16 mouse cellular contexts compared by ENCODE assay signal in the genomic region with DNA sequence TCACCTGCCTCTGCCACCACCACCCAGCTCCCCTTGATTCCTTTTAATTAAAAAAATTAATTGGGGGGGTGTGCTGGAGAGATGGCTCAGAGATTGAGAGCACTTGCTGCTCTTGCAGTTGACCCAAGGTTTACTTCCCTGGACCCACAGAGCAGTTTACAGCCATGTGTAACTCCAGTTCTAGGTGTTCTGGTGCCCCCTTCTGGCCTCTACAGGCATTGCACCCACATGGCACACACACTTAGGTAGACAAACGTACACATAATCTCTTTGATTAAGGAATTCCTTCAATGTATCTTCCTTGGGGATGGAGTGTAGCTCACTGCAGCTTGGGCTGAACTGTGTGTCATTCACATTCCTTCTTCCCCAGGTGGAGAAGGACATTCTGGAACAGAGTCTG. TPM values are rescaled to one million over a fixed set of nuclear protein-coding genes. Genes with fewer than 3 reads are reported as not detected.
DNase-seq lines count a peak whose midpoint lies in the region; ATAC-seq and TF ChIP-seq lines count a peak whose summit lies in the region.
"Had no signal": no experiment of that assay in that cellular context is flagged by ENCODE, and none has a peak within 500 bp of the region (broad histone marks: within the 10 kb centered on the region; RNA-seq: fewer than 3 reads in every experiment).

No protein-coding gene starts in this region.

- no peak overlapping the region for H3K4me3 ChIP-seq in gastrocnemius, adult 2 months
- H3K4me3 ChIP-seq in liver, adult 2 months (ENCODE audit: insufficient read depth, low read depth, low read length) = no peak overlapping the region
- no peak overlapping the region for H3K4me3 ChIP-seq in liver, embryonic 11.5 days (ENCODE audit: low read depth, low read length)
- H3K4me3 ChIP-seq in ES-E14 (ENCODE audit: insufficient read depth in 1 of 2, low read depth in 1 of 2, low read length in 2 of 2, poor library complexity in 1 of 2, severe bottlenecking in 1 of 2) = no peak overlapping the region
- no peak overlapping the region for H3K4me3 ChIP-seq in liver, postnatal 0 days (ENCODE audit: low read depth, low read length)
- H3K4me3 ChIP-seq: lung, embryonic 15.5 days had no signal

- H3K4me1 ChIP-seq in liver, adult 2 months (ENCODE audit: control insufficient read depth, insufficient read depth, low read length) = no peaks in the 10 kb centered on the region
- no peaks in the 10 kb centered on the region for H3K4me1 ChIP-seq in liver, embryonic 11.5 days (replicated peaks; ENCODE audit: control insufficient read depth, insufficient read depth, low read length)
- no peaks in the 10 kb centered on the region for H3K4me1 ChIP-seq in ES-E14 (ENCODE audit: control insufficient read depth in 2 of 2, insufficient read depth in 2 of 2, low read length in 2 of 2, poor library complexity in 1 of 2)
- H3K4me1 ChIP-seq in liver, postnatal 0 days (ENCODE audit: insufficient read depth) = no peaks in the 10 kb centered on the region
- H3K4me1 ChIP-seq: lung, embryonic 15.5 days had no signal

- H3K27ac ChIP-seq in gastrocnemius, adult 2 months = no peak overlapping the region
- no peak overlapping the region for H3K27ac ChIP-seq in liver, adult 2 months (replicated peaks; ENCODE audit: insufficient read depth, low read depth, low read length)
- no peak overlapping the region for H3K27ac ChIP-seq in liver, embryonic 11.5 days (ENCODE audit: low read depth, low read length)
- no peak overlapping the region for H3K27ac ChIP-seq in ES-E14 (ENCODE audit: insufficient read depth, low read depth, low read length, poor library complexity, severe bottlenecking)
- no peak overlapping the region for H3K27ac ChIP-seq in liver, postnatal 0 days (ENCODE audit: low read depth)
- H3K27ac ChIP-seq: lung, embryonic 15.5 days had no signal

- TF ChIP-seq EP300 in liver, postnatal 0 days (IDR thresholded peaks at IDR 0.05; ENCODE audit: low read depth) = no peak

- H3K36me3 ChIP-seq in liver, adult 2 months (ENCODE audit: control insufficient read depth, insufficient read depth, low read length) = no peaks in the 10 kb centered on the region
- no peaks in the 10 kb centered on the region for H3K36me3 ChIP-seq in liver, embryonic 11.5 days (ENCODE audit: control insufficient read depth, insufficient read depth, low read length)
- no peaks in the 10 kb centered on the region for H3K36me3 ChIP-seq in ES-E14 (ENCODE audit: control insufficient read depth, insufficient read depth, low read length, poor library complexity, severe bottlenecking)
- H3K36me3 ChIP-seq in liver, postnatal 0 days (replicated peaks; ENCODE audit: insufficient read depth, low read length) = no peaks in the 10 kb centered on the region
- H3K36me3 ChIP-seq: lung, embryonic 15.5 days had no signal

- no peaks in the 10 kb centered on the region for H3K27me3 ChIP-seq in liver, adult 2 months (ENCODE audit: control insufficient read depth, insufficient read depth, low read length)
- 0 out of 2 replicates have a peak, but pooled peaks cover under 1% of the 10 kb centered on the region for H3K27me3 ChIP-seq in liver, embryonic 11.5 days (replicated peaks; ENCODE audit: control insufficient read depth, insufficient read depth, low read length)
- no peaks in the 10 kb centered on the region for H3K27me3 ChIP-seq in liver, postnatal 0 days (ENCODE audit: insufficient read depth, low read length)
- H3K27me3 ChIP-seq: lung, embryonic 15.5 days had no signal

- TF ChIP-seq CTCF in gastrocnemius, adult 2 months (IDR thresholded peaks at IDR 0.05) = peak; percentile 27; the same call in 1 of the 2 replicates
- TF ChIP-seq CTCF in liver, adult 2 months (IDR thresholded peaks at IDR 0.05; ENCODE audit: low read depth, low read length) = peak; percentile 6; the same call in 1 of the 2 replicates
- TF ChIP-seq CTCF in liver, postnatal 0 days (IDR thresholded peaks at IDR 0.05; ENCODE audit: low read depth) = peak; percentile 59

- 83% methylated on average over 1 of the region's 1 CpGs for WGBS in liver, adult 2 months
- 75% methylated on average over 1 of the region's 1 CpGs for WGBS in liver, embryonic 11.5 days
- WGBS in liver, postnatal 0 days (ENCODE audit: insufficient replicate concordance) = 79% methylated on average over 1 of the region's 1 CpGs

- in situ Hi-C loops in ES-E14 (cut with MboI; ENCODE audit: low sequenced_read_pairs in 2 of 2, unreplicated experiment in 2 of 2) = no loop called here

- TF ChIP-seq POLR2A in liver, adult 2 months (IDR thresholded peaks at IDR 0.05; ENCODE audit: extremely low read depth, insufficient read depth, low read length) = no peak

- H3K9ac ChIP-seq in liver, adult 2 months (ENCODE audit: low read depth, low read length) = no peak overlapping the region
- H3K9ac ChIP-seq in liver, embryonic 11.5 days (ENCODE audit: low read depth, low read length) = no peak overlapping the region
- H3K9ac ChIP-seq in ES-E14 (ENCODE audit: insufficient read depth, low read depth, low read length, poor library complexity, severe bottlenecking) = no peak overlapping the region
- no peak overlapping the region for H3K9ac ChIP-seq in liver, postnatal 0 days (replicated peaks)
- H3K9ac ChIP-seq: lung, embryonic 15.5 days had no signal

- H3K4me2 ChIP-seq in liver, embryonic 11.5 days = no peak overlapping the region
- H3K4me2 ChIP-seq in liver, postnatal 0 days (ENCODE audit: low read depth, low read length) = no peak overlapping the region
- H3K4me2 ChIP-seq: lung, embryonic 15.5 days had no signal

- intact Hi-C loops in gastrocnemius, adult 2 months (cut with DNase I) = no loop called here
- intact Hi-C loops in gastrocnemius, postnatal 14 days (cut with DNase I; ENCODE audit: low total_unique reads) = no loop called here

- no peak for ATAC-seq in liver, embryonic 11.5 days (replicated peaks; ENCODE audit: low FRiP score)
- no peak for ATAC-seq in liver, postnatal 0 days

- no peaks in the 10 kb centered on the region for H3K9me3 ChIP-seq in liver, embryonic 11.5 days (ENCODE audit: control insufficient read depth, low read length)
- no peaks in the 10 kb centered on the region for H3K9me3 ChIP-seq in ES-E14 (ENCODE audit: control insufficient read depth, insufficient read depth, low read depth, low read length)
- H3K9me3 ChIP-seq in liver, postnatal 0 days (ENCODE audit: low read length) = 0 out of 2 replicates have a peak, but pooled peaks cover 3% of the 10 kb centered on the region
- H3K9me3 ChIP-seq: lung, embryonic 15.5 days had no signal

- DNase-seq in gastrocnemius, adult 2 months = no peak
- DNase-seq in gastrocnemius, postnatal 14 days = no peak
- no peak for DNase-seq in liver, adult 2 months (ENCODE audit: extremely low read depth, low read depth, low spot score)
- DNase-seq in liver, embryonic 11.5 days (ENCODE audit: low spot score) = no peak
- peak; percentile 63 for DNase-seq in ES-E14 (ENCODE audit: low read depth, low spot score)
- DNase-seq in liver, postnatal 0 days = no peak
- no peak for DNase-seq in adrenal gland, adult 8-10 months
- DNase-seq in urinary bladder, adult 18-20 months (ENCODE audit: low spot score in 2 of 2) = no peak
- DNase-seq: adrenal gland, postnatal 14 days; cerebellum, postnatal 25 days; heart, postnatal 10 days; layer of hippocampus, postnatal 36 days; right cerebral cortex, postnatal 14 days had no signal

- H3K79me2 ChIP-seq in liver, adult 2 months (ENCODE audit: control insufficient read depth, insufficient read depth, low read length) = no peaks in the 10 kb centered on the region

RNA-seq across cellular contexts. Expression of gene Card14, which starts 17.5 kb away (rescaled TPM):
- total RNA-seq in gastrocnemius, adult 2 months (2021) = under 1 TPM; 0.33 to 0.54 TPM
- total RNA-seq in gastrocnemius, postnatal 14 days (2021) = 1 to 10 TPM in 1 of 2 experiments, under 1 TPM in 1; 0.64 to 1.3 TPM
- 0.09 and 0.20 TPM in 2 replicates for total RNA-seq in liver, adult 2 months (2014; rRNA removed)
- polyA plus RNA-seq in liver, adult 2 months (2012; rRNA removed) = 0.10 and 0.22 TPM in 2 replicates
- polyA plus RNA-seq in liver, embryonic 11.5 days (2014; fragmentation: Nextera tagmentation; extraction: Ambion mirVana) = 0.32 and 0.37 TPM in 2 replicates
- 0.22 and 0.58 TPM in 2 replicates for total RNA-seq in ES-E14 (2012; rRNA removed)
- polyA plus RNA-seq in liver, postnatal 0 days (2015; fragmentation: Nextera tagmentation; extraction: Ambion mirVana) = 0.06 and 0.09 TPM in 2 replicates
- total RNA-seq in adrenal gland, adult 8-10 months (2022) = 1 to 10 TPM in 1 of 4 experiments, under 1 TPM in 3; 0.12 to 1.1 (median 0.75) TPM
- total RNA-seq: granulocyte monocyte progenitor cell, adult 5-6 weeks had no signal
- polyA plus RNA-seq: C2C12 had no signal

RNA-seq across cellular contexts. Expression of gene Eif4a3, which starts 25.2 kb away (rescaled TPM):
- 10 to 100 TPM; 42.1 to 51.6 TPM for total RNA-seq in gastrocnemius, adult 2 months (2021)
- 10 to 100 TPM; 43.8 to 52.4 TPM for total RNA-seq in gastrocnemius, postnatal 14 days (2021)
- 57.3 and 64.2 TPM in 2 replicates for total RNA-seq in liver, adult 2 months (2014; rRNA removed)
- polyA plus RNA-seq in liver, adult 2 months (2012; rRNA removed) = 49.8 and 61.5 TPM in 2 replicates
- polyA plus RNA-seq in liver, embryonic 11.5 days (2014; fragmentation: Nextera tagmentation; extraction: Ambion mirVana) = 403 and 404 TPM in 2 replicates
- 337 and 400 TPM in 2 replicates for total RNA-seq in ES-E14 (2012; rRNA removed)
- polyA plus RNA-seq in liver, postnatal 0 days (2015; fragmentation: Nextera tagmentation; extraction: Ambion mirVana) = 119 and 125 TPM in 2 replicates
- total RNA-seq in adrenal gland, adult 8-10 months (2022) = 100 to 1,000 TPM; 130 to 147 (median 132) TPM

RNA-seq across cellular contexts. Expression of gene Sgsh, which starts 30.3 kb away (rescaled TPM):
- 1 to 10 TPM; 2.7 to 3.0 TPM for total RNA-seq in gastrocnemius, adult 2 months (2021)
- total RNA-seq in gastrocnemius, postnatal 14 days (2021) = 1 to 10 TPM; 3.2 to 4.5 TPM
- total RNA-seq in liver, adult 2 months (2014; rRNA removed) = 2.1 and 2.6 TPM in 2 replicates
- polyA plus RNA-seq in liver, adult 2 months (2012; rRNA removed) = 8.7 and 11.9 TPM in 2 replicates
- 4.4 and 5.8 TPM in 2 replicates for polyA plus RNA-seq in liver, embryonic 11.5 days (2014; fragmentation: Nextera tagmentation; extraction: Ambion mirVana)
- total RNA-seq in ES-E14 (2012; rRNA removed) = 3.4 and 4.9 TPM in 2 replicates
- polyA plus RNA-seq in liver, postnatal 0 days (2015; fragmentation: Nextera tagmentation; extraction: Ambion mirVana) = 4.1 and 4.2 TPM in 2 replicates
- total RNA-seq in adrenal gland, adult 8-10 months (2022) = 10 to 100 TPM; 21.9 to 28.3 (median 24.9) TPM

RNA-seq across cellular contexts. Expression of gene Slc26a11, which starts 30.3 kb away (rescaled TPM):
- 1 to 10 TPM; 1.9 to 2.8 TPM for total RNA-seq in gastrocnemius, adult 2 months (2021)
- 1 to 10 TPM; 2.7 to 2.9 TPM for total RNA-seq in gastrocnemius, postnatal 14 days (2021)
- total RNA-seq in liver, adult 2 months (2014; rRNA removed) = 2.5 and 3.9 TPM in 2 replicates
- 5.3 and 7.5 TPM in 2 replicates for polyA plus RNA-seq in liver, adult 2 months (2012; rRNA removed)
- 4.3 and 5.1 TPM in 2 replicates for polyA plus RNA-seq in liver, embryonic 11.5 days (2014; fragmentation: Nextera tagmentation; extraction: Ambion mirVana)
- total RNA-seq in ES-E14 (2012; rRNA removed) = 4.4 and 7.4 TPM in 2 replicates
- polyA plus RNA-seq in liver, postnatal 0 days (2015; fragmentation: Nextera tagmentation; extraction: Ambion mirVana) = 2.1 and 2.2 TPM in 2 replicates
- total RNA-seq in adrenal gland, adult 8-10 months (2022) = 10 to 100 TPM in 2 of 4 experiments, 1 to 10 TPM in 2; 9.0 to 10.2 (median 9.9) TPM

RNA-seq across cellular contexts. Expression of gene Gaa, which starts 57.4 kb away (rescaled TPM):
- 100 to 1,000 TPM; 148 to 177 TPM for total RNA-seq in gastrocnemius, adult 2 months (2021)
- 10 to 100 TPM; 79.1 to 81.6 TPM for total RNA-seq in gastrocnemius, postnatal 14 days (2021)
- total RNA-seq in liver, adult 2 months (2014; rRNA removed) = 22.4 and 49.3 TPM in 2 replicates
- polyA plus RNA-seq in liver, adult 2 months (2012; rRNA removed) = 108 and 119 TPM in 2 replicates
- 40.5 and 42.5 TPM in 2 replicates for polyA plus RNA-seq in liver, embryonic 11.5 days (2014; fragmentation: Nextera tagmentation; extraction: Ambion mirVana)
- total RNA-seq in ES-E14 (2012; rRNA removed) = 69.3 and 116 TPM in 2 replicates
- 28.6 and 29.0 TPM in 2 replicates for polyA plus RNA-seq in liver, postnatal 0 days (2015; fragmentation: Nextera tagmentation; extraction: Ambion mirVana)
- total RNA-seq in adrenal gland, adult 8-10 months (2022) = 100 to 1,000 TPM; 128 to 162 (median 139) TPM

Comparison
In these comparisons a context has a peak if more than half of its experiments do, and no peak if none do; other contexts are left out.
1. CTCF ChIP-seq: peak in every context shown above with its lines; median percentile 59 in liver, postnatal 0 days; 27 in gastrocnemius, adult 2 months; 6 in liver, adult 2 months.